Mouse (Mus musculus) urinary bladder, adult 2 months (tissue): ENCODE measurements around the gene Whrn. TPM values are rescaled to one million over a fixed set of nuclear protein-coding genes. Genes with fewer than 3 reads are reported as not detected.

Experiments used
- DNase-seq: peaks from one replicate; pipeline ENCODE4 v3.0.0; 2022; ENCODE audit warnings: low spot score
- polyA plus RNA-seq: library from polyadenylated mRNA; depleted of rRNA; stranded (reverse); fragments of >200 nt; gene quantifications from 2 replicates; pipeline ENCODE4 v1.2.3, GENCODE M21; 2012

The Whrn gene
- polyA plus RNA-seq, 1 experiment, result 4.7 TPM

DNA sequence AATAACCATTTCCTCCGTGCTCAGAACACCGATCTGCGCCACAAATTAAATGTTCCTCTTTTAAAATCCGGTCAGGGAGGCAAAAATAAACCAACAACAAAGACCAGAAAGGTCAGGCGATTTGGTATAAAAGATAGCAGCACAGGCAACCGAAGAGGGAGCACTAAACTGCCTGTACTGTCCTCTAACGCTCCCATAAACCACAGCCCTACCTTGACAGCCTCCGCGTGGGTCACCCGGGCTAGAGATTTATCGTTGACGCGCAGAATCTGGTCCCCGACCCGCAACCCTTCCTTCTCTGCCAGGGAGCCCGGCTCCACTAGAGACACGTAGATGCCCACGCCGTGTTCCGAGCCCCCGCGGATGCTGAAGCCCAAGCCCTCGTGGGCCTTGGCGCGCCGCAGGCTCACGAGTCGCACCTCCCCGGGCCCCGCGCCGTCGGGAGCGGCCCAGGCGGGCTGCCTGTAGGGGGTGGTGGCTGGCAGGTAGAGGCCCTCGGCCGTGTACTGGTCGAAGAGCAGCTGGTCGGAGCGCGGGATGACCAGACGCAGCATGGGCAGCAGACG lies 1.3 kb downstream of the Whrn start:
- no peak for DNase-seq

DNA sequence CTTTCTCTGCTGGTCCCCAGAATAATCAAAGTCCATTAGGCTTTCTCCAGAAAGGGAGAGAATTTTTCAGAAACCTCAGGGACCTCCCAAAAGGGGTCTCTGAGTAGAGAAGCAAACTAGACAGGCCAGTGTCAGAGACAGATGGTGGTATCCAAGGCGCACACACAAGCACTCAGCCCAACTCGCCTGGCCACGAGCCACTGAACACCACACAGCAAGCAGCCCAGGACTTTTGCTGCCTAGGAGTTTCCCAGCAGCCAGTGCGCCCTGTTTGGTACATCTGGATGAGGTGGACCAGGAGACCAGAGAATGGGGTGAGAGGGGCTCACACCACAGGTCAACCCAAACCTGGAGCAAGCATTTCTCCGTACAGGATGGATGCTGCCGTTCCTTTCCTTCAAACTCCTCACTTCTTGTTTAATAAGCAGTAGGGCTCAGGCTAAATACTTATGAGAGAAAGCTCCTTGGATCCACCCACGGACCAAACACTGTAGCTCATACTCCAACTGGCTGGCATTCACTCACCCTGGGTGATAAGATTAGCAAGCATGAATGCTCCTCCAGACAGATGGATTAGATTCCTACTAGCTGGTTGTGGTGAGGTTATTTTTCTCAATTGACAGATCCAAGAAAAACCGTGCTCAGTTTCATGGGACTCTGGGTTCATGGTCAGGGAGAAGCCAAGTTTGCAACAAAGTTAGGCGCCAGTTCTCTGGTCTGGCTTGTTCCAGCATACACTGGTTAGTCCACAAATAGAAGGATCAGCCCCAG lies 2.3 kb downstream of the Whrn start:
- DNase-seq, result no peak

DNA sequence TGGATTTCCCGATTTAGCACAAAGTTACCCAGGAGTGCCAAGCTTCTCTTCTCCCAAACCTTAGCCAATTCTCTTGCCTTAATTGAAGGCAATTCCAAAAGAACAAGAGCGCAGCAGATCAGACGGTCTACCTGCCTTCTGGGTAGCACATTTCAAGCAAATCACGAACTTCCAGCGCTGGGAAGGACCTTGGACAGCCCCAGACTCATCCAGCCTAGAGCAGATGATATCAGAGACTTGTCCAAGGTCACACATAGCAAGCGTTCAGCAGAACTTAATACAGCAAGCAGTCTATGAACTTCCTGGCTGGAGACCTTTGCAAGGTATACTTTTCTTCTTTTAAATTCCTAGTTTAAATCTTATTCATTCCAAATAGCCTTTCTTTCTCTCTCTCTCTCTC lies 4.3 kb downstream of the Whrn start:
- no peak for DNase-seq

DNA sequence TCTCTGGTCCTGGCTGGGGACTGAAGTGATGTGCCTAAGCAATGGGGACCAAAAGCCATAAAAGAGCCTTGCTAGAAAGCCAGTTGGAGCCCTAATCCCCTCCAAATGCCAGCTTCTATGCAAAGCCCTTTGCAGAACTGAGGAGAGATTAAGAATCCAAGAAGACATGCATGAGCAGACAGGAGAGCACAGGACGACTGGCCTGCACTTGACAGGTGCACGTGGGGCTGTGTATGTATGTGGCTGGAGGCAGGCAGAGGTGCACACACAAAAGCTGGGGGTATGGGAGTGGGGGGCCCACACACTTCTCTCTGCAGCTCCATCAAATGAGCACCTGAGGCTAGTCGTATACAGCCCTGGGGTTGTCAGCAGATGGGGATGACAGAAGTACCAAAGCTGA lies 5.6 kb downstream of the Whrn start:
- DNase-seq, result no peak

DNA sequence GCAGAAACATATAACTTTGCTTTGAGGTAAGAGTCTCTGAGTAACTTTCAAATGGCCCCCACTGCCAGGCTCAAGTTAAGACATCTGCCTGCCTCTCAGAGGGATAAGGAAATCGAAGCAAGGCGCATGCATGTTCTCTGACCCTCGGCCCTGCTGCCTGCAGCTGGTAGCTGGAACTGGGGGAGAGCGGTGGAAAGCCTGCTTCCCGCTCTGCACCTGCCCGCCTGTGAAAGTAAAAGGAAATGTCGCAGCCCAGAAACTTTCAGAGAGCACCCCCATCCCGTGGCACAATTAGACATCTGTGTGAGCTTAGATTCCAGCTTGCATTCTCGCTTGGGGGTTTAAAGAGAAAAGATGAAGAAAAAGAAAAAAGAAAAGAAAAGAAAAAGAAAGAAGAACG lies 6.1 kb downstream of the Whrn start:
- DNase-seq, result no peak

DNA sequence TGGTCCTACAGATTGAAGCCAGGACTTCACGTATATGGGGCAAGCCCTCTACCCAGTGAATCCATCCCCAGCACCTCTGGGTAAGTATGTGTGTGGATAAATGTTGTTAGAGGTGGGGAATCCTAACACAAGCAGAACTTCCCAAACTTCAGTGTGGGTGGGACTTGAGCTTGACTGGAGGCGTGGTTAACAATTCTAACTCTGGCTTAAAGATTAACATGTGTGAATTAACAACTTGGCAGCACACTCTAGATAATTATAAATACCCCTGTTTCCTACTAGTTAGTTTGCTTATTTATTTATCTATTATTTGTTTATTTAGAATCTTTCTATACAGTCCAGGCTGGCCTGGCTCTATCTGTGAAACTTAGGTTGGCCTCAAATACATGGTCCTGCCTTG lies 7.9 kb downstream of the Whrn start:
- no peak for DNase-seq

DNA sequence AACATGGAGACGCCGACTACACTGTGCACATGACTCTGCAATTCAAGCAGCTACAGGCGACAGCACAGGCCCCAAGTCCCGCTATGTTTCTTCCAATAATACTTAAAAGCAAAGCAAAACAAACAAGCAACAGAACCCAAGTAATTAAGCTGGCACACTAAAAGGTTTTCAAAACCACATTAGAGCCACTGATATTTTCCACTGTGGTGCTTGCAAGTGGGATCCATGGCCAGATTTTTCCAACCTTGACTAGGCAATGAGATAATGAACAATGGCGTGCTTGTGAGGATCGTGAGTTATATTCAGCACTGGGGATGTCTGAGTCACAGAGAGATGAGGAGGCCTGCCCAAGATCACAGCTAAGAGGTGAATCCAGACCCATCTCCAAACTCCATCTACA lies 8.5 kb downstream of the Whrn start:
- DNase-seq, result no peak

DNA sequence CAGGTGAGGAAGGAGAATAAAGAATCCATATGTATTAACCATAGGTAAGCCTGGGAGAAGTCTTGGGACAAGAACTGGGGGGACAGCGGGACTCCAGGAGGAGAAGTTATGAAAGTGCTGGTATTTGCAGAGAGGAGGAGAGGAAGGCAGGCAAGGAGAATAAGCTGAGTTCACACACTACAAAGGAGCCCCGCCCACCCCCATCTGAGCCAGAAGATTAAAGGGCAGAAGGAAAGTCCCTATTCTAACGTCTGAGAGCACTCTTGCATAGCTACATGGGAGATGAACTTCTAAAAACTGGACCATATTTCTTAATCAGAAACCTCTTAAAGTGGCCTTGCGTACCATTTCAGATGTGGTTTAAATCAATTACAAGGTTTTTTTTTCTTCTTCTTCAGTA lies 9.3 kb downstream of the Whrn start:
- no peak for DNase-seq

DNA sequence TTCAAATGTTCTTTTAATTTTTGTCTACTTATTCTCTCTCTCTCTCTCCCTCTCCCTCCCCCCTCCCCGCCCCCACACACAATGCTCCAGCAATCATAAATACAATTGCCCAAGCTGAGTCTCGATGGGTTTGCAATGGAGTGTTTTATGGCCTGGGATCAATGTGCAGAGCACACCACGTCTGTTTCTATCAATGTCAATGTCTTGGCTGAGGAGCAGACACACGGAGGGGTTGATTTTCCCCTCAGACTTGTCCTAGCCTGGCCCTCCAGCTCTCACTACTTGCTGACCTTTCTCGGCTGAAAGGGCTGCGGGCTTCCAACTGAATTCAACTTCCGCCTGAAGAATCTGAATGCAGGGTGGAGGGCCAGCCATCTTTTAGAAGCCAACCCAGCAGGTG lies 12.1 kb downstream of the Whrn start:
- DNase-seq, result no peak

DNA sequence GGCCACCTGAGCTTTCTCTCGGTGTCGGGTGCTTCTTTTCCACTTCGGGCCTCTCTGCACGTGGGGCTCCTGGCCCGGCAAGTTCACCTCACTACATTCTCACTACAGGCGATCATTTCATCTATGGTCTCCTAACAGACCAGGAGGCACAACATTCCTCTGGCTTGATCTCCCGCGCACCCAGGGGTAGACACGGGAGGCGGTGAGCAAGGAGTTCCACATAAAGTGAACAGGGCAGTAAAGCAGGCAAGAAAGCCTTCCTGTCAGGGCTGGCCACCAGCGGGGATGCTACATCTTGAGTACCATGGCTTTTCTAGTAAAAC lies 15.0 kb downstream of the Whrn start:
- no peak for DNase-seq

DNA sequence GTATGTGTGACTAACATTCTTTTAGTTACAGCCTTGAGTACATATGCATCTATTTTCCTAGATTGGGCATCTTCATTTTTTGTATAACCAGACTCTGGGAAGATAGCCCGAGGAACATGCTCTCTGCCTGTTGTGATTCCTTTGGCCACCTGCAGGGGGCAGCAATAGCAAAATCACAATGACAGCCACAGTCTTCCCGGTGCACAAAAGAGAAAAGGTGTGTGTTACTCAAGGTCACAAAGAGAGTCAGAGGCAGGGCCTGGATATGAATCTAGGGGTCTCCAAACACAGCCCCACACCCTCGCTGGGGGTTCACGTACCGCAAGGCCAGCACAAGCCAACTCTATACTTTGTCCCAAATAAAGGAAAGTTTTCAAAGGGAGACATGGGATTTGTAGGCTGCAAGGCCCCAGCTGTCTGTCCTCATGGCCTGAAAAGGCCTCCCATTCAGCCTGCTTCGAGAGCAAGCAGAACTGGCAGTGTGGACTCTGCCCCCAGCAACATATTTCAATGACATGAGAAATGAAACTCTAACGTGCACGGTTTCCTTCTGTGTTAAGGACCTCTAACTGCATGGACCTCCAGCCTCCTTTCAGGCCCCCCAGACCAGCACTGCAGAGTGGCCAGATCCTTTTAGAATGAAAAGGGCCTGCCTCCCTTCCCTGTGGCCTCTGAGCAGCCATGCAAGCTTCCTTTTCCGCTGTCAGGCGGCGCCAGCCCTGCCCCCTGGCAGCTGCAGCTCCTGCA lies 15.5 kb downstream of the Whrn start:
- DNase-seq, result no peak

DNA sequence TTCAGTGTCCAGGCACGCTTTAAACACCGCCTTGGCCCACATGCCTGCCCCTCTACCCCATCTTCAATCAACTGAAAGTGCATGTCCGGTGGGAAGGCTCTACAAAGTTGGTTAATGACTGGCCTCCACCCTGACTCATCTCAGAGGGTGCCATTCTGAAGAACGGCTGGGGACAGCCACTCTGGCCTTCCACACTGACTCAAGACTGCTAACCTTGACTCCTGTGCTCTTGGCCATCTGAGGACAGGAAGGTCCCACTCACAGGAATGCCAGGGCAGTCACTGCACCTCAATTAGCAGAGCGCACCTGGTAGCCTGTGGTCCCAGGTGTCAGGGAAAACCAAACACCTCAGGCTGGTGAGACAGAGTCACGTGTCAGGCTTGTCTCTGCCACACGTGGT lies 17.8 kb downstream of the Whrn start:
- DNase-seq, result no peak

DNA sequence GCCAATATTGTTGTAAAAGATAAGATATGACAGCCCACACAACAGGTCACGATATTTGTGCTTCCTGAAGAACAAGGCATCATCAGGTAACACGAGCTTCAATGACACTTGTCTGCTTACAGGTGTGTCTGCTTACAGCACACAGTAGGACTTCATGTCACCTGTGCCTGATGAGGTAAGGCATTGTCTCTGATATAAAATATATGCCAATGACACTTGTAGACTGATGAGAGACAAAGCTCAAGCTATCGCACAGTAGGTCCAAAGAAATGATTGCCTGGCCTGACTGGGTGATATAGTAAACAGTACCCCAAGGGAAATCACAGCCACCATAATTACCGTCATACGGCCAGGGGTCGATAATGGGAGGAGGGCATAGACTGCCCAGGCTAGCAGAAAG lies 18.9 kb downstream of the Whrn start:
- DNase-seq, result no peak

DNA sequence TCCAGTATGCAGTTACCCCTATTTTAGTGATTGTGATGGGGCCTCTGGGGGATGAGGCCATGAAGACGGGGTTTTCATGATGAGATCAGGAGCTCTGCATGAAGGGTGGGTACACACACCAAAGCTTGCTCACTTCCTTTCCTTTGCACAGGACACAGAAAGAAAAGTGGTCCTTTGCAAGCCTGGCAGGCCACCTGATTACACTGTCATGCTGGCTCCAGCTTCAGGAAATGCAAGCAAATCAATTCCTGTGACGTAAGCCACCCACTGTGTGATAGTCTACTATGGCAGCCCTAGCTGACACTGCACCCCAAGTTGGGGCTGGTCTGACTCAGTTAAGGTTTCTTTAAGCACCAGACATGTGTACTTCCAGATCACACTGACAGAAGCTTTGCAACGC lies 20.6 kb downstream of the Whrn start:
- no peak for DNase-seq

DNA sequence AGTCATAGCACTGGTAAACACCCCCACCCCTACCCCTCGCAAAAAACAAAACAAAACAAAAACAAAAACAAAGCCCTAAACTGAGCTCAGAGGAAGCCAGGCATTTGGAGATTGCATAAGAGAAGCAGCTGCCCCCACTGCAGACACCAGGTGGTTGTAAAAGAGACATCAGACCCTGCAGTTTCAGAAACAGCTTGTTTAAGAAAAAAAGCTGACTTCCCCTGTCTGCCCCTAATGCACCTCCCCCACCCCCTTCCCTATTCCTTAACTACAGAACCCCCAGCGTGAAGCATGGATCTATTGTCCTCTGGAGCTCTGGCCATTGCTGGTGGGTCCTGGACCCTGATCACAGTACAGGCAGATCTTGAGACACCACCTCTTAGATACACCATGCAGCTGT lies 21.4 kb downstream of the Whrn start:
- DNase-seq, result no peak

DNA sequence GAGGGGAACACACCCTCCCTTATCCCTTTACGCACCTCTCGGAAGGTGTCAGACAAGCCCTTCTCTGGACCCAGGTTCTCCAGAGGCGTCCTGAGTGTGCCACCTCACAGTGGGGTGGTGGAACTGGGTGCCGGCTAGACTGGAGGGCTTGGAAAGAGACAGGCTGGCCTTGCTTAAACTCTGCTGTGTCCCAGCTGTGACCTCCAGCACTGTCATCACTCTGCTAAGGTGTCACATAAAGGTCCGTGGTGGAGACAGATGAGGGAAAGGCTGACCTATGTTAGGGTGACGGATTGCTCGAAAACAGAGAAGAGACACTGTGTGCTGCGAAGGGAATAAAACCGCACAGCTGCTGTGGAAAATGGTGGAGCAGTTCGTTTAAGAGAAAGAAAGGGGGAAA lies 28.5 kb downstream of the Whrn start:
- no peak for DNase-seq

DNA sequence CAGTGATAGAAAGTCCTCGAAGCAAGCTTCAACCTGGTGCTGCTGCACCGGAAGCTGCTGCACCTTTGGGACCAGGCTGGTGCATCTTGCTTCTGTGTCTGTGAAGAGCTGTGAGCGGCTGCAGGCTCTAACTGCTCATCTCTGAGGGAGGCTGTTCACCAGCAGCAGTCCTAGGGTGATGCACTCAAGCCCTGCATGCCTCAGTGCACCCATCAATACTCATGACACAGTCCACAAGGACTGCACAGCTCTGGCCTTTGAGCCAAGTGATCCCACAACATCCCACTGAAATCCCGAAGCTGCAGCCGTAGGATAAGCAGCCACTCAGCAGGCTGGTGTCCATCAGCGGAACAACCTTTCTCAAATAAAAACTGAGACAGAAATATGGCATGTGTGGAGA lies 29.6 kb downstream of the Whrn start:
- no peak for DNase-seq

DNA sequence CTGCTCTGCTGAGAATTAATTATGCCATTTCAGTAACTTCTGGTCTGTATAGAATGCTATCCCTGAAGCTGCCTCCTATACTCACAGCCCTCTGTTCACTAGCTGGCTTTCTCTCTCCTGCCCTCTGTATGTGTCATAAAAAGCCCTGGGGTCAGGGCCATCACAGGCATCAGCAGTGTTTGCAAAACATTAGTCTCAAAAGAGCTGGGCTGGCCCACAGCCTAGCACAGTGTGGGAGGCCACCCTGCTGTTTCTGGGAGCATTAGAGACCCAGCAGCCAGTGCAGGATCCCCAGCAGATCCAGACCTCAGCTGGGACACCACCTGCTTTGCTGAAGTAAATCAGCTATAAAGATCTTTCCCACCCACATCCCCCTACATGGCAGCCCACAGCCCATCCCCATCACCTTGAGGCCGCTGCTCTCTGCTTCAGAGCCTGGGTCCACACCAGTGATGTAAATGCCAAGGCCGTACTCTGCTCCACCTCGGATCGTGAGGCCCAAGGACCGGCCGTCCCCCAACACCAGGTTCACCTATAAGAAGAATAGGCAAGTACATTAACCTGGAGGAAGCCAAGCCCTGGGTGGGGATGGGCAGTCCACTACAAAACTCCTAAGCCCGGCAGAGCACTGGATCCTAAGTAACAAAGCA lies 34.8 kb downstream of the Whrn start:
- DNase-seq, result no peak

DNA sequence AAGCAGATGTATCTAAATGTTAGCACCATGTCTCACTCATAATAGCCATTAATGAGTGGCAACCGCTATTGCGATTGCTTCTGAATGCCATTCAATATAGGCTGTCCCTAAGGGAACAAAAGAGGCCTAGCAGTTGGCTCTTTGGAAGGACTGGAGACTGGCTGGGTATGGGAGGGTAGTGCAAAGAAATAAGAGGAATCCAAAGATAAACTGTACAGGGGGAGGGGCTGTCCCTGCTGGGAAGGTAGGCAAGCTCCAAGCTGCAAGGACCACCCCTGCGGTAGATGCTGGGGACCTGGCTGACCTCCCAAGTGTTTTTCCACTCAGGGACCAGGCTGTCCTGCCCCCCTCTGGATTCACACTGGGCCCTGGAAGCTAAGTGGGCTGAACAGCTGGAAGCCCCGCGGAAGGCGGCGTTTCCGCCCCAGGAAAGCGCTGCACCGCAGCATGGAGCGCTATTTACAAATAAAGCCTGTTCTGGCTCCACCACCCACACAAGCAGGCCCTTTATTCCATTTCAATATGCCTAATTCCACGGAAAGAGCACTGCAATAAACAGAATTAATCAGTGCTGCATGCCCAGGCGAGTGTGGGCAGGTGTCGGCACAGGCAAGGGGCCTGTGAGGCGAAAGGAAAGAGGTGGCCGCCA lies 36.5 kb downstream of the Whrn start:
- DNase-seq, result no peak

DNA sequence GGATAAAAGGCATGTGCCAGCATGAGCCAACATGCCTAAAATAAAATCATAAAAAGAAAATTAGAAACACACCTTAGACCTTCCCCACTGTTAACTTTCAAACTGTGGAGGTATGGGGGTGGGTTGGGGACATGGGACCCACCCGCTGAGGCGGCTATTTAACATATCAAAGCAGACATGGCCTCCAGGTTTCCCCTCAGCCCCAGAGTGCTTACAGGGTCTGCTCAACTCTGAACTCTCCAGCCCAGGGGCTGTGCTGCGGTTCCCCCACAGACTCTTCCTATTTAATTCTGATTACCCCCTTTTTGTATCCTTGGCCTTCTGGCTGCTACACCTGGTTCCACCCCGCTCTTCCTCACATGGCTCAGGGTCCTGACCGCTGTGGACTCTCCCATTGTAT lies 39.2 kb downstream of the Whrn start:
- no peak for DNase-seq

DNA sequence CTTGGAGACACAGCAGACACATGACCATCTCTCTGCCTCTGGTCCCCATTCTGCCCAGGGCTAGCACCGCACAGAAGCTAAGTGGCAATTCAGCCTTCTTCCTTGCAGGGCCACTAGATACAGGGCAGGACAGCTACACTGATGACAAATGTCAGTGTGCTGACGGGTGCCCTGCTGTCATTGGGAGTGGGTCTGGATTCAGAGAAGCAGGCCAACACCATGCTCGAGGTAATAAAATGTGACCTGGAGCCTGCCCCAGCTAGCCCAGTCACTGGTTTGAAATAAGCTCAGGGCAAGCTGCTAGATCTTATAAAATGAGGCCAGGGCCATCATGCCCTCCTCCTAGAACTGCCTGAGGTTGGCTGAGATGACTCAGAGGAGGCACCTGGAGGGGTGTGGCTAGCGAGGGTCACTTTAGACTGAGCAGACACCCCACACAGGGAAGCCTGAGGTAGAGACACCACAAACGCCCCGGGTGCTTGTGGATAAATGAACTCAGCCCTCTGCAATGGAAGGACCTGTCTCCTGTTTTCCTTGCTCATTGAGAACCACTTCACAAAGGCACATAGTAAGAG lies 41.8 kb downstream of the Whrn start:
- DNase-seq, result no peak

DNA sequence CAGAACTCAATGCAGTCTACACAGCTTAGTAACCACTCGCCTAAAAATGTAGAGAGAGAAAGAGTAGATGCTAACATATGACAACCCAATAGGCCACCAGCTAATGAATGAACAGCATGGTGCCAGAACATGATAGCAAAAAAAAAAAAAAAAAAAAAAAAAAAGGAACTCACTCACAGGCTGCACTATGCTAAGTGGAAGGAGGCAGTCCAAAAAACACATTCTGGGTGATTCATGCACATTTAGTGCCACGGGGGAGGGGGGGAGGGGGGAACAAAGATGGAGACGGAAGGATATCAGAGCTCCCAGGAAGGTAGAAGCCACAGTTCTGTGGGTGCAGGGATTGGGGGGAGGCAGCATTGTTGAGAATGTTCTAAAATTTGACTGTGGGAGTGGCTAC lies 43.2 kb downstream of the Whrn start:
- no peak for DNase-seq
